Mouse (Mus musculus): ENCODE data around the gene Rbbp4. TPM values are rescaled to one million over a fixed set of nuclear protein-coding genes. Genes with fewer than 3 reads are reported as not detected.

The Rbbp4 gene
- polyA plus RNA-seq (2012): 43.9 and 60.0 TPM in 2 replicates

DNA sequence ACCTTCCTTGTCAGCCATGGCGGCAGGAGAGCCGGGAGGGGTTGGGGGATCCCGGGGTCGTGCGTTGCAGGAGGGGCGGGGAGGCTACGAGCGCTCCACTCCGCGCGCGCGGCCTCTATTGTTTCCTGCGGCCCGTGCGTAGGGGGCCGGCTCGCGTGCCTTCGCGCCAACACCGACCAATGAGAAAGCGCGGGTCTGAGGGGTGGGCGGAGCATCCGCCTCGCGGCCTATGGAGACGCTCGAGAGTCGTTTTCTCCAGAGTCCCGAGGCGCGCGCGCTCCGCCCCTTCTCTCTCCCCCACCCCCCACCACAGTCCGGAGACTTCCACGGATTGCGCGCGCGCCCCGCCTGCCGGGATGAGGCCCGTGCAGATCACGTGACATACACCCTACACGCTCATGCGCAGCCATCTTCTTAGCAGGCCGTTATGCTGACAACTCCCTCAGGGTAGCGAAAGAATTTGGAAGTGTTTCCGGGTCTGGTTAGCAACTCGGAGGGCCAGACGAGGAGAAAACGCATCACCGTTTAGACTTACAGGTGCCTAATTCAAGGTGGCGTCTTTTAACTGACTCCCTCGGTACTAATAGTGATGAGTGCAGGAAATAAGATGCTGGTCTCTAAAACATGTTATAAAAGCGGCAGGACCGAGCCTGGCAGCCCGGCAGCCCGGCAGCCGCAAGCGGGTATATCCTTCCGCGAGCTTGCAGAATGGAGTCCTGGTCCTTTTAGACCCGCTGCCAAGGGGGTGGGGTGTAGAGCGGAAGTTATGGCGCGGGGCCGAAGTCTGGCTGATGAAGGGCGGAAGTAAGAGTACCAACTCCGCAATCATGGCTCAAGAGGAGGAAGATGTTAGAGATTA, at the start of gene Rbbp4, which contains the start of gene Zbtb8os:
Rbbp4 (minus strand) TSS at position 155 of the 859 bp plus-strand sequence.
Zbtb8os (plus strand) TSS at position 480 of the 859 bp plus-strand sequence.
- TF ChIP-seq GATA1 (IDR thresholded peaks at IDR 0.05; ENCODE audit: low read length): no peak

DNA sequence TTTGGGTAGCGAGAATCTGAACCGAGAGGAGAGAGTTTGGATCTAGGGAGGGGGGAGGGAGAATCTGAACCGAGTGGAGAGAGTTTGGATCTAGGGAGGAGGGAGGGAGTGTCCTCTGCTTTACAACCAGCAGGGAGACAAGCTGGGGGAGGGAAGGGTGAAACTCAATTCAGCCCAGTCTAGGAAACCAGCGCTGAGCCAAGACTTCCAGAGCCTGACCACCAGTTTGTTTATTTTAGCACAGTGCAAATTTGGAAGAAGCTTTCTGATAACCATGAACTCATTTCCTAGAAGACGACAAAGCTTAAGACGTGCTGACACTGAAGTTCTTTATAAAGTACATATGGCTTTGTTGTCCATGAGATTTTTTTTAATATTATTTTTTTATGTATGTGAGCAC, 49.3 kb upstream of the Rbbp4 start:
- TF ChIP-seq GATA1 (IDR thresholded peaks at IDR 0.05; ENCODE audit: low read length): no peak

DNA sequence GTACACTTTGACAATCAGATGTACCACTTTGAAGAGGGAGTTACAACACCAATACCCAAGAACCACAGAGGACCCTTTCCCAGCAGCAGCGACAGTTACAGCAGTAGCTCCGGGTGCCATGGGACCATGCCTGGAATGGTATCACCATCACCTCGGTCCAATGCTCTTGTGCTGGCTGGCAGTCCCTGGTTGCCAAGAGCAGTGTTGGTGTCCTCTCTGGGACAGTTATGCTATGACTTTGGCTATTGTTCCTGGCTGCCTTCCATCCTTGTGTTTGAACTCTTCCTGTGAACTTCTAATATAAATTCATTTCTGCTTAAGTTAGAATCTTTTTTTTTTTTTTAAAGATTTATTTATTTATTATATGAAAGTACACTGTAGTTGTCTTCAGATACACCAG, 48.4 kb upstream of the Rbbp4 start:
- TF ChIP-seq GATA1 (IDR thresholded peaks at IDR 0.05; ENCODE audit: low read length): no peak

DNA sequence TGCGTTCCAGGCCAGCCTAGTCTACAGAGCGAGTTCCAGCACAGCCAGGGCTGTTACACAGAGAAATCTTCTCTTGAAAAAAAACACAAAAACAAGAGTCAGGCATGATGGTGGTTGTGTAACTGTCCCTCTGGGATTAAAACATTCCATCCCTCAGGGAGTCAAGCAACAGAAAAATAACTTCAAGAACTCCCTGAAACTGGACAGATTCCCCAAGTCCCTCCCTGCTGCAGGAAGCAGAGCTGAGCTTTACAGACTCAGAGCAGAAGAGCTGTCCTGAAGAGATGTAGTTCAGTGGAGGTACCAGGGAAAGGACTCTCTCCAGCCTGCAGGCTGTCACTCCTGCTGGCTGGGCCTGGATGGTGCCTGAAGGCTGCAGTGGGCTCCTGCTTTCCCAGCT, 47.3 kb upstream of the Rbbp4 start:
- TF ChIP-seq GATA1 (IDR thresholded peaks at IDR 0.05; ENCODE audit: low read length): no peak

DNA sequence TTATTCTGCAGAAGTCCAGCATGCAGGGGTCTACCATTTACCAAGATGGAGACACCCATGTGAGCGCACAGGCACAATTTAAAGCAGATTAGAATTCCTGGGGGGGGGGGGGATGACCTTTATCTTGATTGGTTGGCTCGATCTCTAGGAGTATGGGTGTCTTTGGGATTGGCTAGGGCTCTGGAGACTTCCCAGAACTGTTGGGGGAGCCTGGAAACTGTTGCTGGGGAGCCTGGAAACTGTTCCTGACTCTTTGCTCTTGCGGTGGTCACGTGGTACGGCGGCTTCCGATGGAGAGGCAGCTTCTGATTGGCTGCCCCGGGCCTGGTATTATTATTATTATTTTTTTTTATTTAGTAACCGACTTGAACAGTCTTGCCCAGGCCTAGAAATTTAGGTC, 46.9 kb upstream of the Rbbp4 start:
- no peak for TF ChIP-seq GATA1 (IDR thresholded peaks at IDR 0.05; ENCODE audit: low read length)

DNA sequence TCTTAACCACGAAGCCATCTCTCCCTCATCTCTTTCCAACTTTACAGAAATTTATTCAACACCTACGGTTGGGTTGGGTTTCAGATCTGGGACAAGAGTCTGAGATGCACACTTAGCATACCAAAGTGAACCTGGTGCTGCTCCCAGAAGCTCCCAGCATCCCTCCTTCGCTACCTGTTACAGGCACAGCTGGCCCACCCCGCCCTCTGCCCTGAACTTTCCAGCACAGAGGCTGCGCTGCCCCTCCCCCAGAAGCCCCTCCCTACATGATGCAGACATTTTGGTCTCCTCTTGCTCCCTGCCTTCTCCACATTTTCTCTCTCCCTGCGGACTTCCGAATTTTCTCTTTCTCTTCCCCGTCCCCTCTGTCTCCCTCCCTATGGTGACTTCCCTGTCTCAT, 46.0 kb upstream of the Rbbp4 start:
- TF ChIP-seq GATA1 (IDR thresholded peaks at IDR 0.05; ENCODE audit: low read length): no peak

DNA sequence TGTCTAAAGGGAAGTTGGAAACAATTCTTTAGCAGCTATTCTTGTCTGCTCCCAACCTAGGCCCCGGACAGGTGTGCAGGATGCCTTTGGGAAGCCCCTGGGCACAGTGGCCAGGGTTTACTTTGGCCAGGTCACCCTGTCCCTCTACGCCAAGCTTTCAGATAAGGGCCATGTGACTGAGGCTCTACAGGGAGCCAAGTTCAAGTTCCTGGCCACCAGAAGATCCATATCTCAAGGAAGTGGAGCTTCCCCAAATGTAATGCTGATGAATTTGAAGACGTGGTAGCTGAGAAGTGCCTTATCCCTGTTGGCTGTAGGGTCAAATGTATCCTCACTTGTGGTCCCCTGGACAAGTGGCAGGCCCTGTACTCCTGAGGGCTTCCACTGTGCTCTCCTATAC, 44.6 kb upstream of the Rbbp4 start:
- no peak for TF ChIP-seq GATA1 (IDR thresholded peaks at IDR 0.05; ENCODE audit: low read length)

DNA sequence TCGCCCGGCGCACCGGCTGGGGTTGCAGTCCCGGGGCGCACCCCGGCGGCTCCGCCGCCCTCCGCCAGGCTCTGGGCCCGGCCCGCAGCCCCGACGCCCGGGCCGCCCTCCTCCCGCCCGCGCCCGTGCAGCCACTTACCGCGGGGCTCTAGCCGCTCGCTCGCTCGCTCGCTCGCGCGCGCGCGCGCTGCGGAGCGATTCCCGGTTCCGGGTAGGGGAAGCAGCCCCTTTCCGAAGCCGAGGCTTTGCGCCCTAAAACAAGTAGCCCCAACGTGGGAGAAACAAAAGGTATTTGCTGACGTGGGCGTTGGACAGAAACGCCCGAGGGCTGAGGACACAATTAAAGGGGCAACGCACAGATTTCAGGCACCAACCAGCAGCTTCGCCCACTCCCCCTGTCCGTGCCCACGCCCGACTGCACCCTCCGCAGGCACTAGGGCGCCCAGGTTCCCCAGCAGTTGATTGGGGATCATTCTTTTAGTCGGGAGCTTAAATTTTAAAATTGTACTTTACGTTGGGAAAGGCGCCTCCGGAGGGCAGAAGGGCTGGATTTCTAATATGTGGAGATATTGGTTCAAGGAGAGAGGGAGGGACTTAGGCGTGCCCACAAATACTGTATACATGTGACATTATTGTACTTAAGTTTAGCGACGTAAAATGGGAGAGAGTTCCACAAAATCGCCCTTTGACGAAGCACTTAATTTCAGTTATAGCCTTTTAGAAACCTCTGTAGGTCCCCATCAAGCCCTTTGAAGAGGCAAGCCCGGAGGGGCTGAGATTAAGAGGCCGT, 42.6 kb upstream of the Rbbp4 start, which contains the start of gene Zbtb8a:
Zbtb8a (minus strand) TSS at position 516 of the 790 bp plus-strand sequence.
- no peak for TF ChIP-seq GATA1 (IDR thresholded peaks at IDR 0.05; ENCODE audit: low read length)

DNA sequence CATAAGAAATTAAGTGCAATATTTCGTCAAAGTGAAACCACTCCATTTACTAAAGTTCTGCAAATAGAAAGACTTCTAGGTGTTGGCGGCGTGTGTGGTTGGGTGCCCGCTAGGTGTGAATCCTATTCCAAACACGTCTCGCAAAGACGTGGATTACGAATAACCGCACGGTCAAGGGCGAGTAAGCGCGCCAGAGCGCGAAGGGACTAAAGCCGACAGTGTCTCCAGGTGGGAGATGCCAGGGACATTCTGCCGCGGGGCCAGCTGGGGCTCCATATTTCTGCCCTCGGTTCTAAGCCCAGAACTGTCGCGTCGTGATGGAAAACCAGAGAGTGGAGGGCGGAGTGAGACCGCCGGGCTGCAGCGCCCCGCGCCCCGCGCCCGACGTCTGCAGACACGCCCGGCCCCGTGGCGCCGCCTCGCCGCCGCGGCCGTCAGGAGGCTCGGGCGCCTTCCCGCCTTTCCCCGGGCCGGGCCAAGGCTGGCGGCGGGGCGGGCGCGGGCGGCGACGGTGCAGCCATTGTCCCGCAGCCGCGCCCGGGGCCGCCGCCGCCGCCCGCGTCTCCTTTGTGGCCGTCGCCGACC, 41.9 kb upstream of the Rbbp4 start:
- TF ChIP-seq GATA1 (IDR thresholded peaks at IDR 0.05; ENCODE audit: low read length): no peak

DNA sequence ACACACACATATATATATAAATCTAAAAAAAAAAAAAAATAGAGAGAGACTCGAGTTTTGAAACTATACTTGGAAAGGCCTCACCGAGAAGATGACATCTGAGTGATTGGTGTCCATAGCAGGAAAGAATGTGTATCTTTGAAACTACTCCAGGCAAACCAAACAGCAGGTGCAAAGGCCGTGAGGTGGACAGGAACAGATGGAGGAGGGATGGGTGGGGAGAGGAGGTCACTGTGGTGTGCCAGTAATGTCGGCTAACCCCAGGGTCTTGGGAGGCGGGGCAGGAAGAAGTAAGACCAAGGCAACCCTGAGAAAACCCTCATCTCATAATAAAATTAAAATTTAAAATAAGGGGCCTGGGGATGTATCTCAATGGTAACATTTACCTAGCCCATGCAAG, 40.7 kb upstream of the Rbbp4 start:
- no peak for TF ChIP-seq GATA1 (IDR thresholded peaks at IDR 0.05; ENCODE audit: low read length)

DNA sequence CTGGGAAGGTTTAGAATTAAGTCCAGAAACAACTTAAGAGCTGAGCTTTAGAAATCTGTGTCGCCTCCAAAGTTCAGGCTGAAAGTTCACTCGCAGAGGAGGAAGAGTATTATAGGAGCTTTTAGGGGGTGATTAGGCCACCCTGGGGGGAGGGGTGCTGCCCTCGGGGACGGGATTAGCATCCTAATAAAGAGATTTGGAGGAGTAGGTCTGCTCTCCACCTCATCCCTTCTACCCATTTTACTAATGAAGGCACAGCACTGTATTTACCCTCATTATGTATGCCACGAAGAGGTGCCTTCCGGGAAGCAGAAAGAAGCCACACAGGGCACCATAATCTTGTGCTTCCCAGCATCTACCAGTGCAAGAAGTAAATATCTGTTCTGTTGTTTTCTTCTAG, 39.8 kb upstream of the Rbbp4 start:
- TF ChIP-seq GATA1 (IDR thresholded peaks at IDR 0.05; ENCODE audit: low read length): no peak

DNA sequence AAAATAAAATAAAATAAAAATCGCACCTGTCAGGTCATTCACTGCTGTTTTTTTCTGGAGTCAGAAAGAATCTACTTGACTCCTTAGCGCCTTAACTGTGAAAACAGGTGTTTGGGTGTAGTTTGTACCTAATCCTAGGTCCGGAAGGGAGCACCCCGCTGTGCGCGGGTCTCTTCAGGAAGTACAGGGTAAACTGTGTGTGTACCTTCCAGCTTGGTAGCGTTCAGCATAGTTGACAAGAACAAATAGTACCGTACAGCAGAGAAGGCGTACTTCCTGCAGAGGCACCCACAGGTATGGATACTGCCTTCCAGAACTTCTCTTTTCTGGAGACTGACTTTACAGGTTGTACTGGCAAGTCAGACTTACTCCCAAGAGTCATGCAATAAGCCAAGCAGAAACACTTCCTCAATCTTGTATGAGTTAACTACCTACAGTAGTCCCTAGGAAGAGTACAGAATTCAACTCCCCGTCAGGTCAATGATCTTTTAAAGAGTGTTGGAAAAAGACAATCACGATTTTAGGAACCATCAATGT, 39.1 kb upstream of the Rbbp4 start:
- TF ChIP-seq GATA1 (IDR thresholded peaks at IDR 0.05; ENCODE audit: low read length): no peak

DNA sequence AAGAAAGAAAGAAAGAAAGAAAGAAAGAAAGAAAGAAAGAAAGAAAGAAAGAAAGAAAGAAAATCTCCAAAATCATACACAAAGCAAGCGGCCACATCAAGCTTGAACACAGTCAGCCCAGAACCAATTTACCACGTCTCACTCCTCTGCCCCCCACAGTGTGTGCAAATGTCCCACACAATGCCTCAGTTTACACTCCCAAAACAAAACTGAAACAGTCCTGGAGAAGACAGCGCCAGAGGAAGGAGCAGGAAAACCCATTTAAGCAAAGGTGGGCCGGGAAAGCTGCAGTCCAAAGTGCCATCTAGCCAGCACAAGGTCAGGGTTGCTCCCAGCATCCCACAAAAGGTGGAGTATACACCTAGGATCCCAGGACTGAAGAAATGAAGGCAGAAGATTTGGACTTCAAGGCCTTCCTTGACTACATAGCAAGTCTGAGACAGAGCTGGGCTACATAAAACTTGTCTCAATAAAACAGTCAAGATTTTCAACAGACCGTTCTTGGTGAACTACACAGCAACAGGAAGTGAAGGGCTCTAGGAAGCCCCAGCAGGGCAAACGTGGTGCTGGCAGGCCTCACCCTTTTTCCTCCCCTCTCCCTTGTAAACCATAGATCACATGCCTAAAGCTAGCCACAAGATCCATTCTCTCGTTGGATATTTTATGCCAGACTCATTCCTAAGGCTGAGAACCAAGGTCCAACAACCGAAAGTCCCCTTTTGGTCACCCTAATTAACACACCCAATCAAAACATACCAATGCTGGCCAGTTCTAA, 38.2 kb upstream of the Rbbp4 start:
- TF ChIP-seq GATA1 (IDR thresholded peaks at IDR 0.05; ENCODE audit: low read length): no peak

DNA sequence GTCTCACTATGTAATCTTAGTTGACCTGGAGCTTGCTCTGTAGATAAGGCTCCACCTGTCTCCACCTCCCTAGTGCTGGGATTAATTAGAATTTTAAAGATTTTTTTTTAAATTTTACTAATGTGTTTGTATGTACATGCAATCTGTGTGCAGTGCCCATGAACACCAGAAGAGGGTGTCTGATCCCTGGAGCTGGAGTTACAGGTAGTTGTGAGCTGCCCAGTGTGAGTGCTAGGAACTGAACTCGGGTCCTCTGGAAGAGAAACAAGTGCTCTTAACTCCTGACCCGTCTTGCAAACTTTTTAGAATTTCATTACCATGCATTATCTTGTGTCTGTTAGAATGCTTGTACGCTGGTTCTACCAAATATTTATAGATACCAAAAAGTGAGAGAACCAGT, 36.2 kb upstream of the Rbbp4 start:
- TF ChIP-seq GATA1 (IDR thresholded peaks at IDR 0.05; ENCODE audit: low read length): no peak

DNA sequence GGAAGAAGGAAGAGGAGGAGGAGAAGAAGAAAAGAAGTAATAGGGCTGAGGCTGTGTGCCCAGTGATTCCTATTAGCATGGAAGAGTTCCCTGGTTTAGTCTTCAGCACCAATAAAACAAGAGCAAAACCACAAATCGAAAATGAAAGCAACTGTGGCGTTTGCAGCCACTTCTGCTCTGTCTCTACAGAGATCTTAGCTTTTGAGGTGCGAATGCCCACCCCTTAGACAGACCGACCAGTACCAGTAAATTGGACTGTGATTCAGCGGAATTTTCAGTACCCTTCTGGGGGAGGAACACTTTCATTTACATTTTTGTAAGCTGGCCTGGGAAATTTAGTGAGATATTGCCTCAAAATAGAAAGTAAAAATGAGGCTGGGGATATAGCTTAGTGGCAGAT, 30.1 kb upstream of the Rbbp4 start:
- TF ChIP-seq GATA1 (IDR thresholded peaks at IDR 0.05; ENCODE audit: low read length): no peak

All from G1E-ER4 (cell line).